Mouse (Mus musculus): ENCODE data around the gene Fat3.

DNA sequence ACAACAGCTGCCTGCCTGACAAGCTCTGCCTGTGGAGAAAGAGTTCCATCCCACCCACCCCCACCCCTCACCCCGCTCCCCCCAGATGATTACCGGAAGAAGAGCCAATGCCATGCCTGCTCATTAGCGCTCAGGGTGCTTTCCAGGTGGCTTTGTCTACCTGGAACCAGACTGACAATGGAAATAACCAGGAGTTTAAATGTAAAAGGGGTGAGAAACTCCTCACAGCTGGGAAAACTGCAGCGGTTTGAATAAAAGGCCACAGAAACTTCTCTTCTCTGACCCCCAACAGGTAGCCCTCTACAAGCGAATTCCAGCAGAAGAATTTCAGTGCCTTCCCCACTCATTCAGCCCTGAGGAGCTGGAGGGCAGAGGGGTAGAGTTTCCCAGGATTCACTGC lies 139.3 kb downstream of the Fat3 start:
- TF ChIP-seq MYOG (IDR thresholded peaks at IDR 0.05; ENCODE audit: control insufficient read depth, extremely low read depth, insufficient read length) (no peak), CTCF (IDR thresholded peaks at IDR 0.05; ENCODE audit: control insufficient read depth, insufficient read depth, insufficient read length) (no peak), USF1 (IDR thresholded peaks at IDR 0.05; ENCODE audit: low read depth) (no peak)

Measured in C2C12 (cell line).